Mouse (Mus musculus): ENCODE results near the gene Ankrd33b. TPM values are rescaled to one million over a fixed set of nuclear protein-coding genes. Genes with fewer than 3 reads are reported as not detected.

Gene Ankrd33b
- total RNA-seq, 2 experiments from 2014 or later = 56.1 to 61.6 TPM

DNA sequence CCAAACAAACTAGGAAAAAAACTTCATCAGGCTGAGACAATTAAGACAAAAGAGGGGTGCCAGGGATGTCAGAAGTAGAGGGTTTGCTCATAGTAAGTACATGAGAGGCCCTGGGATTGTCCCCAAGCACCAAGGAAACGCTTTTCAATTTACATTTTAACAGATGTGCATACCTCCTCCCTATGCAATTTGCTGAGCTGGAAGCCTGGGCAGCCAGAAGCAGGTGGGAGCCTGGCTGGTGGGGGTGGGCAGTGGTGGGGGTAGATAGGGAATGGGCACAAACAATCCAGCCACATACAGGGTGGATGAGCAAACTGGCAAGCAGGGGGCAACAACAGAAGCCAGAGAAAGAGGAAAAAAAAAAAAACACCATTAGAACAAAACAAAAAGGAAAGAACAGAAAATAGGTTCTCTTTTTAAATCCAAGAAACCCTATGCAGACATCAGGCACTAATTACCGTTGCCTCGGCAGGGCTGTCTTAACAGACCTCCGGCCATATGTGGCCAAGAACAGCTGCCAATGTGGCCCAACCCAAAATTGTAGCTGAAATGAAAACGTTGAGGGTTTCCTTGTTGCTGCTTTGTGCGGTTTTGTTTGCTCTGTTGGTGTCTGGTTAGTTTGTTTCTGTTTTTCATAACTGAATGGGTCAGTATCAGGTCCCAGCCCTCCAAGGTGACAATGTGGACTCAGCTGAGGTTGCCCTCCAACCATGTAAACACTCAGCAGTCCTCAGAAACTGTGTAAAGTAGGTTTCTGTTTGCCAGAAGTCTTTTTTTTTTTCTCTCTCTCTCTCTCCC is 49.2 kb downstream of the Ankrd33b start:
- DNase-seq (ENCODE audit: low spot score in 2 of 2) = no peak
- intact Hi-C loops (cut with DNase I) = loop anchor here (5.0 kb wide), 1 partner anchor 269 kb away; no protein-coding TSS in a partner anchor

DNA sequence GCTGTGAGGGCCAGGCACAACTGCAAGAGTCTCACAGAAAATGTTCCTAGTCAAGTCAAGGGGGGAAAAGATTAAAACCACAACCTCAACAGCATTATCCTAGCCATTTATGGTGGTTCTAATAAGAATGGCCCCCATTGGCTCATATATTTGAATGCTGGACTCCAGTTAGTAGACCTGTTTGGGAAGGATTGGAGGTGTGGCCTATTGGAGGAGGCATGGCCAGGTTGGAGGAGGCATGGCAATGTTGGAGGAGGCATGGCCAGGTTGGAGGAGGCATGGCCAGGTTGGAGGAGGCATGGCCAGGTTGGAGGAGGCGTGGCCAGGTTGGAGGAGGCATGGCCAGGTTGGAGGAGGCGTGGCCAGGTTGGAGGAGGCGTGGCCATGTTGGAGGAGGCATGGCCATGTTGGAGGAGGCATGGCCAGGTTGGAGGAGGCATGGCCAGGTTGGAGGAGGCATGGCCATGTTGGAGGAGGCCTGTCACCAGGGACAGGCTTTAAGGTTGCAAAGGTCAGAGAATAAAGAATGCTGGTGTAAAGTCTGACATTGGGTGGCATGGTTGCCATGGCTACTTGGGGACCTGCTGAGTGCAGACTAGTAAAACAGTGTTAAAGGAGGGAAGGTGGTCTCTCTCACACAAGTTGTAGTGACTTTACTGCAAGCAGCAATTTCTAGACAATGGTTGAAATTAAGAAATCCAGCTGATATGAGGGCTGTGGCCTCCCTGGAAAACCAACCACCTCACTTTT is 50.3 kb downstream of the Ankrd33b start:
- no peak for DNase-seq (ENCODE audit: low spot score in 2 of 2)
- intact Hi-C loops (cut with DNase I) = loop anchor here (5.0 kb wide), 1 partner anchor 270 kb away; no protein-coding TSS in a partner anchor

DNA sequence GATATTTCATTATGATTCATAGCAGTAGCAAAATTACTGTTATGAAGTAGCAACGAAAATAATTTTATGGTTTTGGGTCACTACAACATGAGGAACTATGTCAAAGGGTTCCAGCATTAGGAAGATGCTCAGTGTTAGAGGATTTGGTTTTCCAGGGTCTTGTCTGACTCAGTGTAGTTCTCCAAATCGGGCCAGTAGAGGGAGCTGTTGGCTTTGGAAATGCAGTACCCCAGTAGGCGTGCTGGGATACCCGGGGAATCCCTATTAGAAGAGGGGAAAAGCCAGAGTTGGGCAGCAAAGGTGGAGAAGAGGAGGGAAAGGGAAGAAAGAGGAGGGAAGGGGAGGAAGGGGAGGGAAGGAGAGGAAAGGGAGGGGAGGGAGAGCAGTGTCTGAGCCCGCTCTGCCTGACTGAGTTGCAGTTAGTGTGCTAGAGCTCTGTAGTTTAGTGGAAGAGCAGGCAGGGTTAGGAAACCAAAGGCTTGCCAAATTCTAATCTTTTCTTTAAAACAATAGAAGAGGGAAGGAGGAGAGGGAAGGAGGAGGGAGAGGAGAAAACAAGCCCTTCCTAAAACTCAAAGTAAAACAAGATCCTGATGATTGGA is 51.8 kb downstream of the Ankrd33b start:
- DNase-seq (ENCODE audit: low spot score in 2 of 2) = peak; percentile 85 to 91
- intact Hi-C loops (cut with DNase I) = loop anchor here (1.0 to 5.0 kb wide), 2 partner anchors 132 to 272 kb away; no protein-coding TSS in a partner anchor

DNA sequence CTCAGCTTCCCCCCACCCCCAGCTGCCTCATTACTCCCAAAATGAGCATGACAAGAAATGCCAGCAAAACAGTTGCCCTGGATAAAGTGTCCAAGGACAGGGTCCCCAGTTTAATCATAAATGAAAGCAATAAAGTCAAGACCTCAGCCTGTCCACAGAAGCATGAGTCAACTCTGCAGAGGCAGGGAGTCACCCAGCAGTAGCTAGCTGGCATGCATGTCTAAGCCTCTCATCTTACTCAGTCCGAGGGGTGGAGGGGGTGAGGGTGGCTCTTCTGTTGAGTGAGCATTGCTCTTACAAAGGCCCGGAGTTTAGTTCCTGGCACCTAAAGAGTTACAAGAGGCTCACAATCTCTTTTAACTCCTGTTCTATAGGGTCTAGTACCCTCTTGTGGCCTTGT is 55.5 kb downstream of the Ankrd33b start:
- intact Hi-C loops (cut with DNase I) = no loop called here
- no peak for DNase-seq (ENCODE audit: low spot score in 2 of 2)

DNA sequence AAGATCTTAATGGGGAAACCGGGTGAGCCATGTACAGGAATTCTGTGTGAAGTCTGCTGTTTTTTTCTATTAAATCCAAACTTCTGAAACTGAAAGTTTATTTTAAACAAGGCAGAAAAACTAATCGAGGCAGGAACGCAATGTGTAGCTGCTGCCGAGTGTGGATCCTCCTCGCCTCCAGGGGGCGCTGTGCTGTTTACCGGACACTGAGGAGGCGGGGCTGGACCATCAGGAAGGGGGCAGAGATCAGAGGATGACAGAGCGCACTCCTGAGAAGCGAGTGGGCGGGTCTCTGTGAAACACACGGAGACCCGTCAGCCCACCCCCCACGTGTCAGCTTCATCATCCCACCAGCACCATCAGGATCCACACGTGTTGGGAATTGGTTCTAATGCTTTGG is 58.0 kb downstream of the Ankrd33b start:
- DNase-seq (ENCODE audit: low spot score in 2 of 2) = no peak
- intact Hi-C loops (cut with DNase I) = no loop called here

DNA sequence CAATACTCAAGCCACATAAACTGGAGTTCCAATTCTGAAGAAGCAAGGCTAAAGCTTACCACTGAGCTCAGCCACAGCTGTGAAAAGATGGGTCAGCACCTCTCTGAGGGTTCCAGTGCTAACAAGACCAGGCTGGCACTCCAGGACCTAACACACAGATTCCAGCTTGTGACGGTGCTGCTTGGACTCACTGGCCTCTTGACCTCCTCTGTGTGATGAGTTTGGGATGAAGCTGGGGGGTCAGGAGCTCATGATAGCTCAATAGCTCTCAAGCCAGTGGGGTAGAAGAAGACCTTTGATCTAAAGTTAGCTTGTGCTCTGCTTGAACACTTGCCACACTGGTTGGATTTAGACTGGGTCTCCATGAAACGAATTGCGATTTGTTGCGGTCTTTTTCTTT is 60.8 kb downstream of the Ankrd33b start:
- intact Hi-C loops (cut with DNase I) = no loop called here
- DNase-seq (ENCODE audit: low spot score in 2 of 2) = no peak

DNA sequence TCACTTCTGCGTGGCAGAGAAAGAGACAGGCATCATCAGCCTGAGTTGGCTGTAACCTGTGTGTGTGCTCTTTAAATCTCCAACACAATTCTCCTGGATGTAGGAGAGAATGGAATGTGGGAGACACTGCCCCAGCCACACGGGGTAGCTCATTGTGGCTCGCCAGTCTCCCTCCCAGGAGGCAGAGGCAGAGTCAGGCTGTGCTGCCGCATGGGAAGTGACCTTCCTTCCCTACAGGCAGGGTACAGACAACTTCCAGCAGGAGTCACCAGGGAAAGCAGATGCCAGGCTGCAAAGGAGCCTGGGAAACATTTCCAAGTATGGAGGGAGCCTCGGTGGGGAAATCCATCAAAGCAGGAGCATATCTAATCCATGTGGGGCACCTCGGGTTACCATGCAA is 62.3 kb downstream of the Ankrd33b start:
- intact Hi-C loops (cut with DNase I) = no loop called here
- no peak for DNase-seq (ENCODE audit: low spot score in 2 of 2)

DNA sequence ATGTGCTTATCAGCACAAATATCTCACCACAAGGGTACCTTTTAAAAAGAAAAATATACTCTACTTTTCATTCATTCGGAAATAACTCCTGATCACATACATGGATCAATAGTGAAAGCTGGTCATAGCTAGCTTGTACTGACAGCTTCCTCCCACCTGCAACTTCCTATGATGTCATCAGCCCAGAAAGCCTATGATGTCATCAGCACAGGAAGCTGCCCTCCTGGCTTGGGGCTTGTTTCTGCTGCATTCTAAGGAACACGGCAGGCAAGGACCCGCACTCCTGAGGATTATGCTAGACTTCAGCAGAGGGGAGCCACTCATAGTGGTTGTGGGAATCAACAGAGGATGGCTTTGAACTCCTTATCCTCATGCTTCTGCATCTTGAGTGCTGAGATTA is 63.2 kb downstream of the Ankrd33b start:
- no peak for DNase-seq (ENCODE audit: low spot score in 2 of 2)
- intact Hi-C loops (cut with DNase I) = no loop called here

DNA sequence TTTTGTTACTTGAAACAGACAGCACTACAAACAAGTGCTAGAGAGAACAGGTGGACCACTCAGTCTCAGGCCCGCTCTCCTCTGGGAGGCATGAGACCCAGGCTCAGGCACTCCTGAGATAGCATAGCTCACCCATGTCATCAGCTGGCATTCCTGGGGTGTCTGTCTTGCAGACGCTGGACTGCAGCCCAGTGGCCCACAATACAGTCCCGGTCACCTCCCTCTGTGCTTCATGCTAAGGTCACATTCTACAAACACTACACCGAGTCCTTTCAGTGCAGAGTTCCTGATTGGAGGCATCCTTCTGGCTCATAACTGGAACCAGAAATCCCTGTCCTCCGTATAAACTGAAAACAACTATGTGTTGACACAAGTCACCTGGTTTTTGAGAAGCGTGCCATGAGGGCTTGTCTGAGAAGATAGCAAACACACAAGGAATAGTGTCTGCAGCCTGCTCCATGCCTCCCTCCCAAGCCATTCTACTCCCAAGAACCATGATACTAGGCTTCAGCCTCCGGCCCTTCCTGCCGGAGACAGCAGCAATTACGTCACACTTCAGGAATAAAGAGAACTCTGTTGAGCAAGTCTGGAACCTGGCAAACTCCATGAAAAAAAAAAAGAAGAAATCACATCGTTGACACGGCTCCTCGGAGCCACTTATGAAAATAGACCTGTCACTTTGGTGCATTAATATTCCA is 65.1 kb downstream of the Ankrd33b start:
- intact Hi-C loops (cut with DNase I) = no loop called here
- DNase-seq (ENCODE audit: low spot score in 2 of 2) = no peak

DNA sequence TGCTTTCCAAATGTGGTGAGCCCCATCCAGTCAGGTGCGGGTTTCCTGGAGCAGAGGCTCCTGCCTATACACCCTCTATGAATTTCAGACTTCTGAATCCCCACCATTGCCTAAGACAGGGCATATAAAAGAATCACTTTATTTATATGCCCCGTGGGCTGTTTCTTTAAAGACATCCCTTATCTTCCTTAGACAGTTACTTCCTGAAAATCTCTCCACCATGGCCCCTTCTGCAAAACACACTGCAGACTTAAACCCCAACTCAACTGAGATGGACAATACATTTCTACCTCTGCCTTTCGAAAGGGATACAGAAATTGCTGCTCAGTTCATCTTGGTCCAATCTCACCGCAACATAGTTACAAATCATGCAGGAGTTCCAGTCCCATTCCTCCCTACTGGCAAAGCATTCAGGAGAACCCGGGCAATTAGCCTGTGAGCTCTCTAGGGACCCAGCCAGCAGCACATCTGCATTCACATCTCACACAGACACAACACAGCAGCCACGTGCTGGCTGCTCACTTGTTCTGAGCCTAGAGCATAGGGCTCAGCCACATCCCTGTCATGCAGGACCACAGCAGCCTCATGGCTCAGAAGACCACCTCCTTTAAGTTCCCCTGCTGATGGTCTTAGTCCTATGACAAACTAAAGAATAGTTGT is 68.1 kb downstream of the Ankrd33b start:
- peak in 1 of 2 experiments; percentile 37 for DNase-seq (ENCODE audit: low spot score in 2 of 2)
- intact Hi-C loops (cut with DNase I) = no loop called here

DNA sequence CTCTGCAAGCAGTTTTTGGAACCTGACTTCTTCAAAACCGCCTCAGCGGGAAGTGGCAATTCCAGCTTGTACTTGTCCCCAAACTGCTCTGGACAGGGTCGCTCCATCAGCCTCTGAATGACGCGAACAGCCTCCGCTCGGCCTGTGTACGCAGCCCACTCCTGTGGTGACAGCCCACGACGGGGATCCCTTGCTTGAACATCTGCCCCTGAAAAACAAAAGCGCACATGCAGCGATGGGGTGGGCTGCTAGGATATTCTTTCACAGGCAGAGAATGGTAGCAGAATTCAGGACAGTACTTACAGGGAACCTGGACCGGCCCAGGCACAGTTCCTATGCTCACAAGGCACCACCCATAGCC is 69.8 kb downstream of the Ankrd33b start:
- intact Hi-C loops (cut with DNase I) = no loop called here
- no peak for DNase-seq (ENCODE audit: low spot score in 2 of 2)

DNA sequence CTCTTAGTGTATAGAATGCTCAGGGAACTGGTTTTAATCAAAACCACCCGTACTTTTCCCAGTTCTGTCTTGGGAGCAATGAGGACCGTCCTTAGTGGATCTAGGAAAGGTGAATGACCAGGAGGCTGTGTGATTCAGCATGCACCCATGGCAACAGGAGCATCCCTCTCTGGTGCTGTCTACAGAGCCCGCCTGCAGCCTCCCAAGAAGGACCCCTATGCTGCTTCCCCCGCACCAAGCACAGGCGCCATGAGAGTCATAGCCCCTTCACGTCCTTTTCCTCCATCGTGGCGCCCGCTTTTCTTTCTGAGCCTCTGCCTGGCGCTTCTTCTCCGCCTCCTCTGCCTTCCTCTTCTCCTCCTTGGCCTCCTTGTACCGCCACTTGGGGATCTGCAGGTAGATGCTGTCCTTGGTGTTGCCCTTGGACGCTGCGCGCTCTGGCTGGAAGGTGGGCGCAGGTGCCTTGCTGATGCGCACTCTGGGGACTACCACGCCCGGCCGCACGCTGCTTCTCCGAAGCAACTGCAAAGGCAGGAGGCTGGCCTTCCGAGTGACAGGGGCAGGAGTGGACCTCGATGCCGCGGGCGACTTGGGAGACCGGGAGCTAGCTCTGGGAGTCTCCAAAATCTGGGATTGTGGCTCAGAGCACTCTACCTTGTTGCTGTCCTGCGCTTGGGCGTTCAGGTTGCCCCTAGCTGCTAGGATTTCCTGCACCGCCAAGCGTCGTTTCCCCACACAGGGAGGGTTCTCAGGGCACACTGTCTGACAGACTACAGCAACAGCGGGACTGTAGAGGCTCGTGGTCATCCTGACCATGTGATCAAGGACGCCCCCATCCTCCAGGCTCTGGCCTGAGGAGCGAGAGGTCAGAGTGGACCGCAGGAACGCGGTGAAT is 70.4 kb downstream of the Ankrd33b start:
- intact Hi-C loops (cut with DNase I) = no loop called here
- DNase-seq (ENCODE audit: low spot score in 2 of 2) = no peak

DNA sequence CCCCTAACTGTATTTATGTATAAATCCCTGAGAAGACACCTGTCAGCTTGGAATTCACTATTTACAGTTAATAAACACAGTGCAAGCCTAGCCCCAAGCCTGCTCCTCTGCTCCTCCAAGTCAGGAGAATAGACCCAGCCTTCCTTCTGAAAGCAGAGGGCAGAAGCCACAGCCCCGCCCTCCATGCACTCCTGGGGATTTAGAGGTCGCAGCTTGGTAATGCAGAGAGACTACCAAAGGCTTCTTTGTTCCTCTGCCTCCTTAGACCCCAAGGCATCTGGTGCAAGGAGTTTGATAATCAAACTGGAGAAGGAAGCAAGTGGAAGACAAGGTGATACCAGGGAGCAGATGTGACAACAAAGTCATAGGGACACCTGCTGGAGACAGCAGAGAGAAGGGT is 73.2 kb downstream of the Ankrd33b start:
- intact Hi-C loops (cut with DNase I) = no loop called here

DNA sequence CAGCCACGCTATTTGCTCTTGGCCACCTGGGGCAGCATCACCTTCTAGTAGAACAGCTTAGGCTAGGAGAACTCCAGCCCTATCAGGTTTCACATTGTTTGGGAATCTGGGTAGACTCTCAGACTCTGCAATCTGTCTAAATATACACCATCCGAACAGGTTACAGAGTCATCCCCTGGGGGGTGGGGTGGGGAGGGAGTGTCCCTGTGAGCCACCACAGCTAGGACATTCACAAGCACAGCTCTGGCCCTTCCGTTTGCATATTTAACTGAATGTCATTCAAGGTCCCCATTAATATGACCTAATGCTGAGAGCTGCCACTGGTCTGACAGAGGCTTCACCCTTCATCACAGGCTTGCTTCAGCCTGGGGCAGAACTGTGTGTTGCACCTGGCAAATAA is 74.9 kb downstream of the Ankrd33b start:
- intact Hi-C loops (cut with DNase I) = no loop called here
- DNase-seq (ENCODE audit: low spot score in 2 of 2) = no peak

More for the DNA sequence above, 73.2 kb downstream of the Ankrd33b start:
- DNase-seq (ENCODE audit: low spot score in 2 of 2) = no peak

DNA sequence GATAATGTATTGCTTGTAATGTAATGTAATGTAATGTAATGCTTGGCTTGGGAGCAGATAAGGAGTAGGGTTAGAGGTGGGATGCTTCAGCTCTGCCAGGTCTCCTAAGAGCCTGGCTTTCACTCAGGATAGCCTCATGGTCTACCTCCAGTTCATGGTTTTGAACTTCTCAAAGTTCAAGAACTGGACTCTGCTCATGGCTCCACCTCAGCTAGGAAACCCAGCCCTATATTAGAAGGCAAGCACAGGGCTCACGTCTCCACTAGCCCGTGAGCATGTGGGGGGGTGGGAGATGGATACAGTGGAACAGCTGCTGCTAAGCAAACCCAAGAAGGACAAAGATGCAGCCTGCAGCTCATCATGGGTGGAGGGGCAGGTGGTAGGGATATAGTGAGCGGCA is 81.8 kb downstream of the Ankrd33b start:
- intact Hi-C loops (cut with DNase I) = no loop called here
- no peak for DNase-seq (ENCODE audit: low spot score in 2 of 2)

DNA sequence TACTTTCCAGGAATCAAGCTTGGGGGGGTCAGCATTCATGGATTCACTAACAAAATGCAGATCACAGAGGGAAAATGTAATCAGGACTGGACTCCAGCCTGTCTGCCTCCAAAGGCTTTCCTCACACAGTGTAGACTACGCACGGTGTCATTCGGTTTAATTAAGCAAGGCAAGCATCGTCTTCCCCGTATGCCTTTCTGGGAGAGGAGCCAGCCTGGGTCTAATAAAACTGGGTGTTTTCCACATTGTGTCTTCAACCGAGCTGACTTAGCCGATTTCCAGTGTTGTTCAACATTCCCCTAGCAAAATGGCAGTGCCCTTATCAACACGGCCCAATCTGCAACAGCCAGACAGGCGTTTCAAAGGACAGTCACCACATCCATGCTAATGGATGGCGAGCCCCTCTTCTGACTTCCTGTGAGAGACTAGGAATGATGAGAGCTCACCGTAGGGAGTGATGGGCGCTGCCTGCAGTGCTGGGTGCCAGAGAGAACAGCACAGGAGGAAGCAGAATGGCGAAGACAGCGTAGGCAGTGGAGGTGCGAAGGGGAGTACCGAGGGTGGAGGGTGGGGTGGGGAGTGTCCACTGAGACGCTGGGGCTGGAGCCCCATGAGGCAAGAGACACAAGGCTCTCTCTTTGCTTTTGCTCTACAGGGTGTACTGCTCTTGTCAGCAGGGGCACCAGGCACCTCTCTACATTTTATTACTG is 82.4 kb downstream of the Ankrd33b start:
- DNase-seq (ENCODE audit: low spot score in 2 of 2) = peak; percentile 32 to 37
- intact Hi-C loops (cut with DNase I) = no loop called here

DNA sequence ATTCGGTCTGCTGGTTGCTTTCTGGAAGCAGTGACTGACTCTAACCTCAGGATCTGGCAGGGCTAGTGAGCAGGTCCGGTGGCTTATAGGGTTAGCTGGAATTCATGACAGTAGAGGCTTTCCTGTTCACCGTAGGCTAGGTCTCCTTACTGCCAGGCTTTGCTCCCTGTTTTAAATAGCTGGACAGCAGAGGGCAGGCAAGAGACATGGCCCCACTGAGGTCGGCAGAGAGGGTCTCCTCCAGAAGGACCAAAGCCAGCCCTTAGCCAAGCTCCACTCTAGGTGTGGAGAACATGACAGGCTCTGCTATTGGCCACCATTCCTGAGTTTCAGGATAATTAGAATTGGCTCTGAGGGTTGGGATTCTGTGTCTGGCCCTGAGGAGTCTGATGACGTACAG is 83.4 kb downstream of the Ankrd33b start:
- intact Hi-C loops (cut with DNase I) = no loop called here
- DNase-seq (ENCODE audit: low spot score in 2 of 2) = no peak

DNA sequence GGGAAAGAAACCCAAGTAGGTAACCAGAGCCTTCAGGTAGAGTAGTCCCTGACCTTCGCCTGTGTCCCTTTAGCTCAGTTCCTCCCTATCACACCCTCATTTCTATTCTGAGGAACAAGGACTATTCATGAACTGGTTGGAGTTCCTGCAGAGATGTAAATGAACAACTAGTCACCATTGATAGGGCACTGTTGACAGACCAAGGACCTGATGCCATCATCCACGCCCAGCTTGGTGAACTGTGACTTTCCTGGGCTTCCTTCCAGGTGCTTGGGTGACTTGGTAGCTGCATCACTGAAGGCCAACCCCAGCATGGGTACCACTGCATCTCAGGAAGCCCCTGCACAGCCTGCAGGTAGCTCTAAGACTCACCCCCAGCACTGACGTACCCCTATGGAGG is 85.2 kb downstream of the Ankrd33b start:
- DNase-seq (ENCODE audit: low spot score in 2 of 2) = no peak
- intact Hi-C loops (cut with DNase I) = no loop called here
